Mouse (Mus musculus) Patski (cell line): ENCODE results near the gene Tmem234. TPM values are rescaled to one million over a fixed set of nuclear protein-coding genes. Genes with fewer than 3 reads are reported as not detected.

ENCODE experiments used
- ATAC-seq: fragments of 100-300 bp; one replicate; pipeline ENCODE4 v1.8.0; 2021
- CTCF ChIA-PET: fragments of 350-600 bp; sonication (Branson Sonifier 250); formaldehyde crosslinking; loops from one replicate; lab custom pipeline; 2022; ENCODE audit warnings: inconsistent platforms; lab: Charles Lee
- POLR2A ChIA-PET: fragments of 350-600 bp; sonication (Branson Sonifier 250); formaldehyde crosslinking; loops from one replicate; lab custom pipeline; 2022; ENCODE audit warnings: antibody characterized with exemption, inconsistent platforms; lab: Charles Lee
- DNase-seq: peaks from one replicate; pipeline ENCODE4 v3.0.0-alpha.2; 2011; ENCODE audit warnings: low read depth, low spot score
- H3K27me3 ChIP-seq: fragments of 371-371 bp; one replicate; pipeline ENCODE4 v1.5.1; 2021
- CTCF ChIP-seq: fragments of 100-300 bp; IDR thresholded peaks from one replicate; pipeline ENCODE4 v1.5.1; 2021
- in situ Hi-C: fragments of 300-500 bp; cut with MboI; formaldehyde crosslinking; loops from 3 replicates; pipeline ENCODE4 v1.11.1; 2018; ENCODE audit warnings: low pct_unique_long_range_greater_than_20kb, mixed read lengths
- polyA plus RNA-seq: library from polyadenylated mRNA; unstranded; gene quantifications from one replicate; pipeline ENCODE4 v1.2.3, GENCODE M21; 2021

Tmem234 gene
- polyA plus RNA-seq, 1 experiment from 2014 or later = 79.8 TPM

DNA sequence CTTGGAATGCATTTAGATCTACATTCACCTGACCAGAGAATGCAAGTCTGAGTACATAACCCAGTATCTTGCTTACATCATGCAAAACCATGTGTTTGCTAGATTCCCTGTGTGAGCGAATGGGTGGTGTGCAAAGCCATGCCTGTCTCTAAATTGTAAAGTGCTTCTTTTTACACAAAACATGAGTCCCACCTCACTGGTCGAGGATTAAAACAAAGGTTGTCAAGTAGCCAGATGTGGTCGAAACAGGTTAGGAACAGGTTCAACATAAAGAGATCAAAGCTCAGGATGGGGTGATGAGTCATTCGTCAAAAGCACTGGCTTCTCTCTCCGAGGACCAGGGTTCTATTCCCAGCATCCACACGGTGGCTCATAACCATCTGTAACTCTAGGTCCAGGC lies 35.3 kb upstream of the Tmem234 start:
- DNase-seq (no peak), ATAC-seq (no peak)
- TF ChIP-seq CTCF = no peak
- no peaks in the 10 kb centered on the region for H3K27me3 ChIP-seq
- in situ Hi-C loops = no loop called here
- ChIA-PET POLR2A (no interaction called here), CTCF (no interaction called here)

GRCm38 (mm10) chr4:129568366-129568765 lies 32.1 kb upstream of the Tmem234 start:
- ChIA-PET POLR2A (no interaction called here), CTCF (no interaction called here)
- no peaks in the 10 kb centered on the region for H3K27me3 ChIP-seq
- in situ Hi-C loops = no loop called here
- no peak for TF ChIP-seq CTCF
- ATAC-seq (no peak), DNase-seq (no peak)

DNA sequence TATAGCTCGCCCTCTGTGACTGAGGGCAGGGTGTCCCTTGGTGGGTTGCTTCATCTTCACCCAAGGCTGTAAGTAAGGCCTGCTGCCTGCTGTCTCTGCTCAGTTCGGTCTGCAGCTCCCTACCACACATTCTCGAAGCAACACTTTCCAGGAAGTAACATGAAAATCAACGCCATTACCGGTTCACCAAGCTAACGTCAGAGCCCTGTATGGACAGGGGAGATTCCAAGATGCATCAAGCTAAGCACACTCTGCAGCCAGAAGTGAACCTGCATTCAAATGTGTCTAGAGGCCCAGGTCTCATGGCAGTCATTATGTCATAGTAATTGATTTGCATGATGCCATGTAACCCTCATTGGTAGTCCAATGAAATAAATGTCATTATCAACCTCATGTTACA lies 30.4 kb upstream of the Tmem234 start:
- ATAC-seq (no peak), DNase-seq (no peak)
- ChIA-PET CTCF (no interaction called here), POLR2A (no interaction called here)
- no peak for TF ChIP-seq CTCF
- in situ Hi-C loops = no loop called here
- no peaks in the 10 kb centered on the region for H3K27me3 ChIP-seq

DNA sequence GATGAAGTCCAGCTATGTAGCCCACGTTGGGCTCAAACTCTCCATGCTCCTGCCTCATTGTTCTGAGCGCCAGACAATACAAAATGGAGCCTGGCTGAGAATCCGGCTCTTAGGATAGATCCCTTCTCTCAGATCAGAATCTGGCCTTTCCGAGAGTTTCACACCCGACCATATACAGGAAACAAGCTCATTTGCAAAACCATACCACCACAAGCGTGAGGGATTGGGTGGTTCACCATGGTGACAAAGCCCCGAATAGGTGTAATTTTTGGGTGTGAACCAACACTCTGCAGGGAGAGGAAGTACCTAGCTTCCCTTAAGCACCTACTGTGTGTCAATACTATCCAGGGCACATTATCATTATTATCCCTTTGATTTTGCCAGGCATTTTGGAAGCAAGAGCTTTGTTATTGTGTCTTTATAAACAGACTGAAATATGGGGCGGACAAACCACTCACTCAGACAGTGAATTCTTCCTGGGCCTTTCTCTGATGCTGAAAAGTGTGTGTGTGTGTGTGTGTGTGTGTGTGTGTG lies 28.9 kb upstream of the Tmem234 start:
- ChIA-PET CTCF (interaction anchor here (2.1 kb wide), 1 partner anchor 37 kb away, joined by 5 read pairs; no protein-coding TSS in a partner anchor), POLR2A (no interaction called here)
- in situ Hi-C loops = no loop called here
- H3K27me3 ChIP-seq = no peaks in the 10 kb centered on the region
- no peak for ATAC-seq
- no peak for TF ChIP-seq CTCF
- DNase-seq = no peak

- no peak for ATAC-seq
- in situ Hi-C loops = no loop called here
- ChIA-PET POLR2A (no interaction called here), CTCF (interaction anchor here (2.1 kb wide), 1 partner anchor 37 kb away, joined by 5 read pairs; no protein-coding TSS in a partner anchor)
- TF ChIP-seq CTCF = no peak
- H3K27me3 ChIP-seq = no peaks in the 10 kb centered on the region
- no peak for DNase-seq
Measured at GRCm38 (mm10) chr4:129572236-129573092, 28.0 kb upstream of the Tmem234 start.

DNA sequence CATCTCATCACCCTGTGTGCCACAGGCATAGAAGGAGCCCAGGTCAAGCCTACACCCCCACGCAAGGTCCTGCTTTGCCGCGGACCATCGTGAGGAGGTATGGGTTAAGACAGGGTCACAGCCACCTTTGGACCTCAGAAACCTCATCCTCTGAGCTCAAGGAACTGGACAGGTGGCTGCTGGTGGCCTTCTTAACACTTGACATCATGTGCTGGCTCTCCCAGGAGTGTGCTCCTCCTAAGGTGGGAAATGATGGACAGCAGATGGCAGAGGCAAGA lies 27.4 kb upstream of the Tmem234 start:
- POLR2A ChIA-PET = no interaction called here
- H3K27me3 ChIP-seq = no peaks in the 10 kb centered on the region
- CTCF ChIA-PET = interaction anchor here (2.1 kb wide), 1 partner anchor 36 kb away, joined by 5 read pairs; no protein-coding TSS in a partner anchor
- ATAC-seq = no peak
- in situ Hi-C loops = no loop called here
- TF ChIP-seq CTCF = no peak
- no peak for DNase-seq

GRCm38 (mm10) chr4:129573430-129573829 lies 27.0 kb upstream of the Tmem234 start, which contains the start of gene Lck:
Gene Lck (minus strand): TSS chr4:129573641.
- TF ChIP-seq CTCF = no peak
- no peaks in the 10 kb centered on the region for H3K27me3 ChIP-seq
- no peak for DNase-seq
- CTCF ChIA-PET = interaction anchor here (2.1 kb wide), 1 partner anchor 36 kb away, joined by 5 read pairs; no protein-coding TSS in a partner anchor
- POLR2A ChIA-PET = no interaction called here
- in situ Hi-C loops = no loop called here
- no peak for ATAC-seq

DNA sequence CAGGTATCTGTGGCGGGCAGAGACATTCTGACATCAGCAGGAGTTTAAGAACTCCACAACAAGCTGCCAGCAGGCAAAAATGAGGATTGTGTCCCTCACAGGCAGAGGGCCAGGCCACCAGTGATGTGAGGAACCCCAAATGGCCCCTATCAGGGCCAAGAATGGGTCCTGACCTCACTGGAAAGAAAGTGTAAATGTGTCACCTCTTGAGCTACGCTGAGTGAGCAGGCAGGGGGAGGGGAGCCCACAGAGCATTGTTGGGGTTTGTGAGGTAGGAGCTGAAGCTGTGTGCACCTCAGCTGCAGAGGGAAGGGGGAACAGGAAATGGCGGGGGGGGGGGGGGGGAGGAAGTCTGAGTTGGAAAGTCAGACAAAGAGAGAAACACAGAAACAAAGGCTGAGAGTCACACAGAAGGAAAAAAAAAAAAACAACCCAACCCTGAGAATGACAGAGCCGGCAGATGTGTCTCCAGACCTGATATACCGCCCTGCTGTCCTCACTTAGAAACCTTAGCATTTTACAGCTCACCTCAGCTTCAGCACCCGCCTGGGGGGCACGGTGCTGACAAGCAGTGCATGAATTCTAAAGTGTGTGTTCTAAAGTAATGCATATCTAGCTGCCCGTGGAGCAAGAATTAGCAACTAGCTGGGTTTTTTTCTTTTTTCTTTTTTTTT lies 25.2 kb upstream of the Tmem234 start:
- POLR2A ChIA-PET = no interaction called here
- DNase-seq = no peak
- no peaks in the 10 kb centered on the region for H3K27me3 ChIP-seq
- CTCF ChIA-PET = no interaction called here
- no peak for ATAC-seq
- TF ChIP-seq CTCF = no peak
- in situ Hi-C loops = no loop called here

- no peak for ATAC-seq
- in situ Hi-C loops = no loop called here
Measured at GRCm38 (mm10) chr4:129576863-129577491, 23.5 kb upstream of the Tmem234 start.

DNA sequence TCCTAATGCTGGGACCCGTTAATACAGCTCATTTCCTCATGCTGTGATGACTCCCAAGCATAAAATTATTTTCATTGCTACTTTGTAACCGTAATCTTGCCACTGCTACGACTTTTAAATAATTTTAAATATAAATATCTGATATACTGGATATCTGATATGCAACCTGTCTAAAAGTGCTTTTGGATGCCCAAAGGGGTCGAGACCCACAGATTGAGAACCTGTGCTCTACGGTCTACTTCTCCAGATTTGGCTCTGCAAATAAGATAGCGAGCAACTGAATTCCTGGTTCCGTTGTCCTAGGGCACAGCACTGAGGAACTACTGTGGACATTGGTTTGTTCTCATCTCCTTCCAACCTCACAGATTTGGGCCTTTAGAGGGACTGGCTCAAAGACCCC lies 22.8 kb upstream of the Tmem234 start:
- ChIA-PET POLR2A (no interaction called here), CTCF (interaction anchor here (0.7 to 3.6 kb wide), 8 partner anchors 8 to 36 kb away, joined by 3 to 19 read pairs (median 4); no protein-coding TSS in a partner anchor)
- DNase-seq (no peak), ATAC-seq (no peak)
- TF ChIP-seq CTCF = no peak
- no peaks in the 10 kb centered on the region for H3K27me3 ChIP-seq
- in situ Hi-C loops = no loop called here

More at GRCm38 (mm10) chr4:129576863-129577491, 23.5 kb upstream of the Tmem234 start:
- no peak for DNase-seq
- H3K27me3 ChIP-seq = no peaks in the 10 kb centered on the region
- ChIA-PET CTCF (interaction anchor here (0.7 to 3.6 kb wide), 9 partner anchors 9 to 36 kb away, joined by 3 to 19 read pairs (median 4); no protein-coding TSS in a partner anchor), POLR2A (interaction anchor here (1.0 to 1.3 kb wide), 2 partner anchors 34 to 42 kb away, joined by 3 to 4 read pairs; partner anchors contain the start of gene Hdac1)
- TF ChIP-seq CTCF = peak; percentile 82
